Mouse (Mus musculus): ENCODE measurements around the gene Plekhh3.

The Plekhh3 gene

DNA sequence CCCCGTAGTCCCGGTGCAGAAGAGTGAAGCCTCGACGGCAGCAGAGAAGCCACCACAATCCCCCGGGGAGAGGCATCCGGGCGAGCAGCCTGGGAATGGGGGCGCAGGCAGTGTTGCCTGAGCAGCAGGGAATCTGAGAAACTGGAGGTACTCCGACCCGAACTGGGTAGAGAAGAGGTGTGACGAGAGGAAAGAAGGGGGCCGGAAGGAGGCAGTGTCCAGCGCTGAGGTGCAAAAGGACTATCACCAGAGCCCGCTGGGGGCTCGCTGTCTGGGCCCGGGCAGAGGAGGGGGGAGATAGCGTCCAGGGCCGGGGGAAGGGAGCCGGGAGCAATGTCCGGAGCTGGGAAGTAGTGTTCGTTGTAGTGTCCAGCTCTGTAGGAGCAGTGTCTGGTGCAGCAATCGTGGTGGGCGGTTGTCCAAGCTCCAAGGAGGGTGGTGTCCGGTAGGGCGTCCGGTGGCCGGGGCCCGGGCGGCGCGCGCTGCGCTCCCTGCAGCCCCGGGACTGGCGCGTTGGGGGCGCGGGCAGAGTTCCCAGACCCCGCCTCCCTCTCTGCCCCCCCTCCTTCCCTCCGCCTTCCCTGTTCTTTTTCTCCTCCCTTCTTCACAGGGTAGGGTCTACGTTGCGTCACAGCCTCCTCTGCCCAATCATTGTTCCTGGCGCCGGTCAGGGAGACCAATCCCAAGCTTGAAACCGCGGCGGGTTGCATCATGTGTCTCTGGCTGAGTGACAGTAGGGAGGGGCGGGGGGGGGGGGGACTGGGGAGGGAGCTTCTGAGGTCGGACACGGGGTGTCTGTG lies at the start of gene Plekhh3:
Gene Plekhh3, minus strand, starts transcription at position 541 of the 800 bp plus-strand sequence.
- DNase-seq = peak; percentile 99

DNA sequence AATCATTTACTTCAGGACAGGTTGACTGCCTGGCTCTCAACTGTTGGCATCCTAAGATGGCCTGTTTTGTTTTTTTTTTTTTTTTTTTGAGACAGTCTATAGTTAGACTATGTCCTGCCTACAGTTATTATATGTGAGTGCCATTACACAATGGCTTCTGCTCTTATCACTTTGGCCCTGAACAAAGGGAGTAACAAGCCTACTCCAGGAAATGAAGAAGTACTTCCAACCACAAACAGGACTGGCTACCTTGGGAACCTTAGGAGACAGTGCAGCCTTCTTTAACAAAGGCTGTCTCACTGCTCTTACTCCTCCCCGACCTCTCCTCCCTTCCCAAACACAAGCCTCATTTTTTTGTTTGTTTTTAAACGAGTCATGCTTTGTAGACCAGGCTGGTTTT lies 49.7 kb upstream of the Plekhh3 start:
- no peak for DNase-seq

DNA sequence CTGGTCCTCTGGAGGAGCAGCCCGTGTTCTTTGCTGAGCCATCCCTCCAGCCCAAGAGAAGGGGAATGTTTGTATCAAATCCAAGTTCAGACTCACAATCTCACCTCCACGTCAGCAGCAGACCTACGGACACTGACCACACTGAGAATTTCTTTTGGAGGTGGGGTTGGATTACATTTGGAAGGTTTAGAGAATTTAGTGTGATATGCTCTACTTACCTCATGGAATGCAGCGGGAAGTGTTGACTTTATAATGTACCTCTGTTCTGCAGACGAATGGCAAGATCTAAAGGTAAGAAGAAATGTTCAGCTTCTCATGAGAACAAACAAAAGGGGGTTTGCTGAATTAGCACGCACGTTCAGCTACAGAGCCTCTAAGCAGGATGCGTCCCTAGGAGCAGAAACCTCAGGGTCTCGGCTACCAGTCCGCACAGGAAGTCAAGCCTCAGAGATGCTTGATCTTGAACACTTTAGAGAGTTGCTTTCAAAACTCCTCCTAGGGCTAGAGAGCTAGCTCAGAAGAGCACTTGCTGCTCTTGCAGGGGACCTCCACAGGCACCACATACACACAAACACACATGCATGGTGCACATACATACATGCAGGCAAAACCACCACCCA lies 47.4 kb upstream of the Plekhh3 start:
- no peak for DNase-seq

DNA sequence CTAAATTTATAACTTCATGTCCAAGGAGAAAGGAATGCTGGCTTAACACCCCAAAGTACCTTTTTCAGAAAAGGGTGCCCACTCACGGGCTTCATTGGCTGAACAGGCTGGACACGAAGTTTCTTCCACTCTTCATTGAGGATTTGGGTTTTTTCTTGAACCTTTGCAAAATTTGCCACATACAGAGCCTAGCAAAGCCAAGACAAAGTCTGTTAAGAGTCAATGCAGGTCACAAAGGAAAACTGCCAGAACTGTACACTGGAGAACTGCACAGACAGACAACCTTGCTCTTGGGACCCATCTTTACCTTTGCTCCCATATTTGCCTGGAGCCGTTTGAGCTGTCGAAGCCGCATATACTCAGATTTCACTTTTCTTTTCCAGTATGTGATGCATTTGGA lies 45.8 kb upstream of the Plekhh3 start:
- DNase-seq = no peak

DNA sequence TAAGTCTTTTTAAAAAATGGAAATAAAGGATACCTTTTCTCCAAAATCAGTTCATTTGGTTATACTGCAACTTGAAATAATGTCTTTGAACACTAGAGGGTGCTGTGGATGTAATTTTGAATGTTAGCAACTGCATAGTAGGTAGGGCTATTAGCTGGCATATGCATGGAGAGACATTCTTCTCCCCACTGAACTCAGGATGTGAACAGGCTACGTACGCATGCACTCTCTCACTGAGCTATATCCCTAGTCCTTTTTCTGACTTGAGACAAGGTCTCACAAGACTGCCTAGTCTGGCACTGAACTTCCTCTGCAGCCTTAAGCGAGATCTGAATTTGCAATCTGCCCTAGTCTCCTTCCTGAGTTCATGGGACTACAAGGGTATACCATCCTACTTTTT lies 40.8 kb upstream of the Plekhh3 start:
- DNase-seq = no peak

DNA sequence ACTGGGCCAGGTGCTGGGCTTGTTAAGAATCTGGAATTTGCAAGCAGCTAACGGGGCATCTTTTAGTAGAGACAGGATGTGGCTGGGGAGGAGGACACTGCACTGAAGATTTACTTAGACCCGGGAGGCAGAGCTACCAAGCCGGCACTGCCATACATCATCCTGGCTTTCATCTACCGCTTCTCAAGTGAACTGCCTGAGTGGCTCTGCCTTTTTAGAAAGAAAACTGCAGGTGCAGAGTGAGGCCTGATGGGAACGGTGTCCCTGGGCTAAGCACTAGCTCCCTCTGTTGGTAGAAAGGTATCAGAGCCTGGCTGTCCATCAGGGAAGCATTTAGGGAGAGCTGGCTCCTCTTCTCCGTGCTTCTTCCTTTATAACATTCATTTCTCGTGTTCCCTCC lies 29.8 kb upstream of the Plekhh3 start:
- peak; percentile 85 for DNase-seq

DNA sequence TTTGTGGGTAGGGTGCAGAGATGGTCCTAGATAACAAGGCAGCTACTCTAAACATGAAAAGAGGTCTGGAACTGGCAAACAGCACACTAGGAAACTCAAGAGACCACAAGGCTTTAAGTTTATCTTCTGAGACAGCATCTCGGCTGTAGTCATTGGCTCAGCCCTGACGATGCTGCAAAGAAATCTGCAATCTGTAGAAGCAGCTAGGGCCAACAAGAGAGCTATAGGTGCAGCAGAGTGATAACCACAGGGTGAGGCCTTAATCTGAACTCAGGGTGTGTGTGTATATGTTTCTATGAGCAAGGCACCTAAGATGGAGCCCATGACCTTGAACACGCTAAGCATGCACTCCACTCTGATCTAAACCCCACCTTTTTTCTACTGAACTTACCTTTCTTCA lies 28.4 kb upstream of the Plekhh3 start:
- DNase-seq = no peak

DNA sequence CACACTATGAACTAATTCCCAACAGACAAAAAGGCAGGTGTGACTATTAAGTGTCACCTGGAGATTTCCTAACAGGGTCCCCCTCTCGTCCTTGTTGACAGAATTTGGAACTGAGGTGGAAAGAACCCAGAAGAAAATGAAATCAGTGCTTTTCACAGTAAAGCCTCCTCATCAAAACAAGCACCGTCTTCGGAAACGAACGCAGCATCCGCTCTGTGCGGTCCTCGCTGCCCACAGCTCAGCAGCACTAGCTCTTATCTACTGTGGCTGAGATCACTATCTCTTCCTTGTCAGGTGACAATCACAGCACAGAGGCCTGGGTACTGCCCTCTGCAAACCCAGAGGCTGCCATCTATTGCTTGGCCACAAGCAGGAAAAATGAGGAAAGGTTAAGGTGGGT lies 25.0 kb upstream of the Plekhh3 start:
- no peak for DNase-seq

DNA sequence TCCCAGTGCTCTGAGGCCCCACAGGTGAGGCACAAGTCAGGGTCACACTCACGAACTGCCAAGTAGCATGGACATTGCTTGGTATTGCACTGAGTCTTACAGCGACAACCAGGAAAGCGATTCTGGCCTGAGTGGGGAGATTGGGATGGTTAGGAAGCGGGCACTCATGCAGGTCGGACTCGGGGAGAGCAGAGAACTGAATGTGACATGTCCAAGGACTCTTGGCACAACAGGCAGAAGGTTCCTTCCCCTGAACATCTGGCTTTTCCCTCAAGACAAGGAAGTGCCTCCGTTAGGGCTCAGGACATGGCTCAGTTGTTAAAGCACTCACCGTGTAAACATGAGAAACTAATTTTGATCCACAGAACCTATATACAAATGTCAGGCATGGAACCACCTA lies 24.4 kb upstream of the Plekhh3 start:
- no peak for DNase-seq

DNA sequence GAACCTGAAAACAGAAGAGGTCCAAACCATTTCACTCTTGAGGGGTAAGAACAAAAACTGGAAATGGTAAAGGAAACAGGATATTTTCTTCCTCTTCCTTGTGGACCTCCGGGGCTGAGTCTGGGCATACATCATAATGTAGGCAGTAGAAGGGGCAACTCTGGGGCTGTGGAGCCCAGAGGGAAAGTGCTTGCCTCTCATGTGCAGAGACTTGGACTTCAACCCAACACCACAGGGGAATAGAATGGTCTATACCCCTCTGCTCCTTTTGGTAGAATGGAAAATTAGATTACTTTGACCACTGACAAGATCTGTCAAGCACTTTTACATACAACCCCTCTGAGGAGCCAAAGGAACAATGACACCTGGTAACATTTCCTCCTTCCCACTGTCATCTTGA lies 23.9 kb upstream of the Plekhh3 start:
- DNase-seq = no peak

DNA sequence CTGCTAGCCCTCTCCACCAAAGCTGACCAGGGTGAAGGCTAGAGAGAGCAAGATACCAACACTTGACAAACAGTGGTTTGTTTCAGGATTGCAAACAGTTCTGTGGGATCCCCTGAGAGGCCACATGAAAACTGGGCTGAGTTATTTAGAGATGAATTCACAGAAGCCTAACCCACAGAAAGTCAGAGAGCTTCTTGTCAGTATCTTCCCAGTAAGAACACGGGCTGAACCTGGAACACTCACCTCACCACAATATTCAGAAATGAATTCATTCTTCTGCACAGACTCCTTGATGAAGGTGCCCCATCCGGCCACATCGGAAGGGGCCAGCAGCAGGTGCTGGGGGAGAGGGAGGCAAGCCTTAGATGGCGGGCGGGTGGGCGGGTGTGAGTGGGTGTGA lies 23.5 kb upstream of the Plekhh3 start:
- DNase-seq = no peak

DNA sequence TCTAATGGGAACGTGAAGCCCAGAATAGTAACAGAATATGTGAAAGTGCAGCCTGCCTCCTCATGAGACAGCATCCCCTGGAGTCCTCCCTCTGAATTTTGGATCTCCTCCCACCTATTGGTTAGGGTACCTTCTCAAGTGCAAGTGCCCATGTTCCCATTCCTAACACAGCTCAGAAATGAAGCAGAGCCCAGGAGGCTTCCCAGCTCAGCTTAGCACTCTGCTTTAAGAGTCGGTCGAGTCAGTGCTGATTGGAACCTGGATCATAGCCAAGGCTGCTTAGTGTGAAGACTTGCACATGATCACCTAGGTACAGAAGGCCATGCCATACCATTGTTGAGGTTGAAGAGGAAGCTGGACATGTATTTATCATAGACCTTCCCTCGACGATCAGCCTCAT lies 23.0 kb upstream of the Plekhh3 start:
- DNase-seq = peak; percentile 54

DNA sequence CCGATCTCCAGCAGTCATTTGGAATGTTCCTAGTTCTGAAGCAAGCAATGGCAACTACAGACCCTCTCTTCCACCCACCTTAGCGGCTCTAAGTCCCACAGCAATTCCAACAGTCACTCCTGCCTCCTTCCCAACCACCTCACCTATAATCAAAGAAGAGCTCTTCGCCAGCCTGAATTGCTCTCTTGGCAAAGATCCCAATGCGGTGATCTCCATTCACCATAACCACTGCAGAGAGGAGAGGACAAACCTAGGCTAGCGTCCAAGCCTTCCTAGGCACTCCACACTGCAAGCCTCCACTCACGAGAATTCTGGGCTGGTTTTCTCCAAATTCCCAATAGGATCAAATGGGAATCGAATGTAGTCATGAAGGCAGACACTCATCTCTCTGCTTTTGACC lies 21.9 kb upstream of the Plekhh3 start:
- DNase-seq = peak; percentile 71

DNA sequence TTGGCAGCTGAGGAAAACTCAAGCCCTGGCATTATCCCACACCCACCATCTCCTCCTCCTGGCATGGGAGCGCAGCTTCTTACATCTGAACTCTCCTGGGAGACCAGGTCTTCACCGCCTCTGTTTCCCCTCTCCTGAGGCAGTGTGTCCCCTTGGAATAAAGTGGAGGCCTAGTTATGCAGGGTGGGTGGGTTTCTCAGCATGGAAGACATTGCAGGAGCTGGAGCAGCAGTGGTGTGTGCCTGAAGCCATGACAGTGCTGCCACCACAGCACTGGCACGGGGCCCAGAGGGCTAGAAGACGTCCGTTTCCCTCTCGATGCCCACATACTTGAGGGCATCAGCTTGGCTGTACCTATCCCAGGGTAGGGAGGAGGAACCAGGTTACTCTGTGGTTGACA lies 21.5 kb upstream of the Plekhh3 start:
- DNase-seq = peak; percentile 74

DNA sequence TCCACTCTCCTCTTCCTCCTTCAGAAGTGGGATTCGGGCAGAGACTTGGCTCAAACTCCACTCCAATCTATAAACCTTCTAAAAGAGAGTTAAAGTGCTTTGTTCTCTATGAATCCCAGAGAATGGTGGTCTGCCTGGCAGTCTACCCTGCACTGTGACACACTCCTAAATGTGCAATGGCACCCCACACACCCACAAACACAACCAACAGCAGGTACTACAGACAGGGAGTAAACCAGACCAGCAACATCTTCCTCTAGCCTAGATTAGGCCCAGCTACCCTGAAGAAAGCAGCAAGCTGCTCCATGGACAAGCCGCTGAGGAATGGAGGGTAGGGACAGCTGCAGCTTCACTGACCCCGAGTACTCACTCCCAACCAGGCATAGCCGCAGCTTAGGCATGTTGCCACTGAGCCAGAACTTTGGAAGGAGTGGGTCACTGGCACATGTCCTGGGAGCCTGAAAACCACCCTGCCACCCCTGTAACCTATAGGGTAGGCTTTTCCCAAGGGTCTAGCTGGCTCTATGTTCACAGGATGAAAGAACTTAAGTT lies 20.8 kb upstream of the Plekhh3 start:
- DNase-seq = peak; percentile 72

DNA sequence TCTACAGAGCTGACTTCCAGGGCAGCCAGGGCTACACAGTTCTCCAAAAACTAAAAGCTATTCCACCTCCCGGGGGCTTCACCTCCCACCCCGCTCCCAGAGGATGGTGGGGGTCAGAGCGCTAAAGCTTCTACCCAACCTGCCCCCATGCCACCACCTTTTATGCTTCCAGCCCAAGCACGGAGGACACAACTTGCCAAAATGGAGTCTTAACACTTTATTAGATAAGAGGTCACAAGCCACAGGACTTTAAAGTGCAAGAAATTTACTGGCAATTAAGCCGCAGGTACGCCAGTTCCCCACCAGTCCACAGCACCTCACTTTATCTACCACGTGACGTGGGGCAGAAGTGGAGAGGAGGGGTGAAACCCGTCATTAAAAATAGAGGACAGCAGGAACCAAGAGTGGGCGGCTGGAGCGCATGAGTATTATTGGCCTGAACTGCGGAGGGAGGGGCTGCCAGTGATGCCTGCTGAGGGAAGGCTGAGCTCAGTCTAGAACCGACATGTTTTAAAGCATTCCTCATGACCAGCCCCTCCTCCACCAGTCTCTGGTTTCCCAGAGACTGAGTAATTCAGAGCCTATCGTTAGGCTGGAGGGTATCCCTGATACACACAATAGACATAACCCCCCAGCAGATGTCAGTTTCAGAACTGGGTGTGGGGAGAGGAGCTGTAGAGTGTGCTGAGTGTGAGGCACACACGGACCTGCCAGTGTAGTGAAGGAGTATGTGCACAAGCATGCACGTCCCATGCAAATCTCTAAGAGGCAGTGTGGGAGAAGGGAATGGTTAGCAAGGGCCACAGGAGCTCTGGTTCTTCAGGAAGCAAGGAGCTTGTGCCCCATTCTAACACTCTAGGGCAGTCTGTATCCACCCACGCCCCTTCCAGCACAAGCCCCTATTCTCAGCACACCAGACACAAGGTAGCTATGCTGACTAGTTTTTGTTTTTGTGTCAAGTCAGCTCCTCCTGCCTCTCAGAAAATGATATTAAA lies 20.1 kb upstream of the Plekhh3 start:
- peak; percentile 78 for DNase-seq

DNA sequence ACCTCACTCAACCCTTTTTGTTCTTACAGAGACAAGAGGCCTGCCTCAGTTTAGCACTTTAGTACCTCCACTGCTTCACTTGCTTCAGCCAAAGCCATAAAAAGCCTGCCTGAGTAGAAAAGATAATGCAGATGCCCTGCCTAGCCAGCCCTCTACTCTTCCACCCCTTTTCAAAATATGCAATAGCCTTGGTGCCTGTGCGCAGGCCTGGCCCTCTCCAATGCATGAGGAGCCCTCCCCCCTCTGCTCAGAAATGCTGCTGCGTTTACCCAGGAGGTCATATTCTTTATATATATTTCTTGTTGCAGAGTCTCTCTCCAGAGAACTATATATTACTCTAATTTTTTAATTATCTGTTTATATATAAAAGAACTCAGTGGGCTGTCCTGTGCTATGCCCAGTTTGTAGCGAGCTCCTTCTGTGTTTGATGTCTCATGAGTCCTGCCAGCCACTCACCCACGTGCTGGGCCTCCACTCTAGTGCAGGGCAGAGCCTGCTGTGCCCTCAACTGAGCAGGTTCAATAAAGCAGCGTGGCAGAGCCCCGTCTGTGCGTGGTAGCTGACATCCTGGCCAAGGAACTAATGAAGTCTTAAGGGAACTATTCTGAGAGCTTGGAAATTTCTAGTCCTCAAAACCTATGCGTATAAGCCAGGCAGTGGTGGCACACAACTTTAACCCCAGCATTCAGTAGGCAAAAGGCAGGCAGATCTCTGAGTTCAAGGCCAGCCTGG lies 19.2 kb upstream of the Plekhh3 start:
- DNase-seq = peak; percentile 71

DNA sequence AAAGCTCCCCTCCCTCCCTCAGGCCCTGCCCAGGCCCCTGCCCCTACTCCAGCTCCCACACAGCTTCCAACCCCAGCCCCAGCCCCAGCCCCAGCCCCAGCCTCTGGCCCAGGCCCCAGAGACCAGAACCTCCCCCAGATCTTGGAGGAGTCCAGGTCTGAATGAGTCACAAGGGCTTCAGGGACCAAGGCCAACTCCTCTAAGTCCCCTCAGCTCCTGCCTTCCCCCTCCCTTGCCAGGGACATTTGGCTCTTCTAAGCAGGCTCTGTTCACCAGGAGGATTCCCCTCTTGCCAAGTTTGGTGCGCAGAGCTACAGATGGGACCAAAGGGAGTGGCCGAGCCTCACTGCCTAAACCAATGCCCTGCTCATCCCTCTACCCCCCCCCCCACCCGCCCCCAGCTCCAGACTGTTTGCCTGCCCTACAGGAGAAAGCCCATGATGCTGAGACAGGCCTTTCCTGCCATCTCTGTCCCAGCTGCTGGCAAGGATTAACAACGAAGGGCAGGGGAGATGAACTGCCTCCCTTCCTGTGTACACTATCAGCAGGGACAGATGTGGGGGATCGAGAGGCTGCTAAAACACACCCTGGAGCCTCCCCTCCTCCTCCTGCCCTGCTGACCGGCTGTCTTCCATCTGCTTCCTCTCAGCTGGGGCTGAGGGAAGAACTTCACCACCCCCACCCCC lies 18.5 kb upstream of the Plekhh3 start:
- peak; percentile 98 for DNase-seq

DNA sequence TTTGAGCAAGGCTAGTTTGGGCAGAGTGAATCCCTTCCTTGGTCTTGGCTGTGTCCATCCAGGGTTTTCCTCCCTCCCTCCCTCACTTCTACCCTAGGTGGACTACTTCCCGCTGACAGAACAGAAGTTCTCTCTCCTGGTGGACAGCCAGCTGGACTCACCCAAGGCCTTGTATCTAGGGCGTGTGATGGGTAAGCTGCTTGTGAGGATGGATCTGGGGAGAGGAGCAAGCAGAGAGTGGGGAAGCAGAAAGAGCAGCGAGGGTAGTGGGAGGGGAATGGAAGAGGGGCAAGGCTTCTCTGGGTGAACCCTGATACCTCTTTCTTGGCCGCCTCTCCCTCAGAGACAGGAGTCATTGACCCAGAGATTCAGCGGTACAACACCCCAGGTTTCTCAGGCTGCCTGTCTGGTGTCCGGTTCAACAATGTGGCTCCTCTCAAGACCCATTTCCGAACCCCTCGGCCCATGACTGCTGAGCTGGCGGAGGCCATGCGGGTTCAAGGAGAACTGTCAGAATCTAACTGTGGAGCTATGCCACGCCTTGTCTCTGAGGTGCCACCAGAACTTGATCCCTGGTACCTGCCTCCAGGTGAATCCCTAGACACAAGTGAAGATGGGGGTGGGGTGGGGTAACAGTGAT lies 17.1 kb upstream of the Plekhh3 start:
- DNase-seq = peak; percentile 96

DNA sequence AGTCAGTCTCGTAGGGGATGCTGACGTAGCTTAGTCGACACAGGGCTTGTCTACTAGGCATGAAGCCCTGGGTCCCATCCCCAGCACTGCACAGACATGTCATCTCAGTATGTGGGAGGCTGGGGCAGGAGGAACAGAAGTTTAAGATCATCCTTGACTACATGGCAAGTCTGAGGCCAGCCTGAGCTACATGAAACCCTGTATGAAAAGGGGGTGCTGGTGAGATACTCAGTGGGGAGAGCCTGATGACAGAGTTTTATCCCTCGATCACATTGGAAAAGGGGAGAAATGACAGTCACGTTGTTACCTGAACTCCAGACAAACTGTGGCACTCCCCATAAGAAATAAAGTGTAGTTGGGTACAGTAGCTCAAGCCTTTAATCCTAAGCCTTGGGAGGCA lies 16.4 kb upstream of the Plekhh3 start:
- DNase-seq = peak; percentile 55

DNA sequence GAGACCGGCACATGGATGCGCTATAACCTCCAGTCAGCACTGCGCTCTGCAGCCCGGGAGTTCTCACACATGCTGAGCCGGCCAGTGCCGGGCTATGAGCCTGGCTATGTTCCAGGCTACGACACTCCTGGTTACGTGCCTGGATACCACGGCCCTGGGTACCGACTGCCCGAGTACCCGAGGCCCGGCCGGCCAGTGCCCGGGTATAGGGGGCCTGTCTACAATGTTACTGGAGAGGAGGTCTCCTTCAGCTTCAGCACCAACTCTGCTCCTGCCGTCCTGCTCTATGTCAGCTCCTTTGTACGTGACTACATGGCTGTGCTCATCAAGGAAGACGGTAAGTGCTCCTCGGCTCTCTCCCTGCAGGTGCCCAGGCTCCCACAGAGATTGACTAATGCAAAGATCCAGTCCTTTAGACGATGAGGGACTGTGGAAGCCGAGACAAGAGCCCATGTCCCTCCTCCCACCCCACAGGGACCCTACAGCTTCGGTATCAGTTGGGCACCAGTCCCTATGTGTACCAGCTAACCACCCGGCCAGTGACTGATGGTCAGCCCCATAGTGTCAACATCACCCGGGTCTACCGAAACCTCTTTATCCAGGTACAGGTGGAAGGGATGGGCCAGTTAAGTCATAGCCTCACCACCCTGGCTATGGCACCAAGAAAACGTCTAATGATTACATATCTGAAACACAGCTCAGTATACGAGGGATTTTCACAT lies 15.5 kb upstream of the Plekhh3 start:
- peak; percentile 76 for DNase-seq

Measured in cerebellum, adult 9-11 months (tissue).